17 mouse cellular contexts compared by ENCODE assay signal in genomic region chr2:131846811-131847210, GRCm38 (mm10). TPM values are rescaled to one million over a fixed set of nuclear protein-coding genes. Genes with fewer than 3 reads are reported as not detected.
DNase-seq lines count a peak whose midpoint lies in the region; ATAC-seq and TF ChIP-seq lines count a peak whose summit lies in the region.
"Had no signal": no experiment of that assay in that cellular context is flagged by ENCODE, and none has a peak within 500 bp of the region (broad histone marks: within the 10 kb centered on the region; RNA-seq: fewer than 3 reads in every experiment).

No protein-coding gene starts in this region.

- TF ChIP-seq CTCF in ES-Bruce4 (IDR thresholded peaks at IDR 0.05; ENCODE audit: low read depth, low read length) (no peak), MEL (IDR thresholded peaks at IDR 0.05 in 2 of 3, conservative IDR thresholded peaks at IDR 0.05 in 1 of 3; ENCODE audit: control insufficient read depth in 1 of 3, insufficient read depth in 1 of 3, low read depth in 2 of 3, low read length in 3 of 3, poor library complexity in 1 of 3, severe bottlenecking in 1 of 3) (no peak)
- TF ChIP-seq CTCF in forebrain, postnatal 0 days (IDR thresholded peaks at IDR 0.05; ENCODE audit: low read depth): no peak

- no peaks in the 10 kb centered on the region for H3K36me3 ChIP-seq in ES-Bruce4 (ENCODE audit: control insufficient read depth, insufficient read depth, low read length, poor library complexity, severe bottlenecking)
- peaks cover 0 to 18% of the 10 kb centered on the region in 2 experiments; a peak in 2 of 4 replicates for H3K36me3 ChIP-seq in MEL (ENCODE audit: control insufficient read depth in 1 of 2, insufficient read depth in 2 of 2, low read length in 2 of 2)
- H3K36me3 ChIP-seq in forebrain, postnatal 0 days (ENCODE audit: insufficient read depth): no peaks in the 10 kb centered on the region
- no peaks in the 10 kb centered on the region for H3K36me3 ChIP-seq in midbrain, embryonic 11.5 days (ENCODE audit: control insufficient read depth, insufficient read depth, low read length)
- H3K36me3 ChIP-seq: liver, embryonic 12.5 days had no signal

- ATAC-seq in forebrain, postnatal 0 days: no peak
- no peak for ATAC-seq in midbrain, embryonic 11.5 days (ENCODE audit: low FRiP score)
- no peak for ATAC-seq in erythroblast, adult 5-6 weeks (replicated peaks; ENCODE audit: low FRiP score, poor library complexity, severe bottlenecking)
- ATAC-seq in inflammation-experienced regulatory T-cells, adult 6 months: no peak

- no peaks in the 10 kb centered on the region for H3K79me2 ChIP-seq in MEL (ENCODE audit: control insufficient read depth, insufficient read depth, low read length, poor library complexity)

- TF ChIP-seq EP300 in ES-Bruce4 (IDR thresholded peaks at IDR 0.05; ENCODE audit: insufficient read depth, low read depth, low read length): no peak
- no peak for TF ChIP-seq EP300 in MEL (IDR thresholded peaks at IDR 0.05; ENCODE audit: low read depth in 1 of 2, low read length in 2 of 2)

- H3K9me3 ChIP-seq in ES-Bruce4 (replicated peaks; ENCODE audit: control insufficient read depth, insufficient read depth, low read length, poor library complexity, severe bottlenecking) (no peaks in the 10 kb centered on the region), MEL (replicated peaks; ENCODE audit: insufficient read depth, low read length) (no peaks in the 10 kb centered on the region)
- H3K9me3 ChIP-seq in forebrain, postnatal 0 days (ENCODE audit: low read length): no peaks in the 10 kb centered on the region
- no peaks in the 10 kb centered on the region for H3K9me3 ChIP-seq in midbrain, embryonic 11.5 days (ENCODE audit: control insufficient read depth, low read length)
- H3K9me3 ChIP-seq: liver, embryonic 12.5 days; megakaryocyte, embryonic 14.5 days had no signal

- H3K4me1 ChIP-seq in ES-Bruce4 (ENCODE audit: control insufficient read depth, insufficient read depth, low read length) (peaks cover 5% of the 10 kb centered on the region), MEL (ENCODE audit: control insufficient read depth in 1 of 2, insufficient read depth in 2 of 2, low read length in 2 of 2) (peaks cover 16 to 21% of the 10 kb centered on the region in 2 experiments)
- peaks cover 21% of the 10 kb centered on the region for H3K4me1 ChIP-seq in forebrain, postnatal 0 days (ENCODE audit: insufficient read depth)
- H3K4me1 ChIP-seq in midbrain, embryonic 11.5 days (ENCODE audit: control insufficient read depth, insufficient read depth, low read length): peaks cover 8% of the 10 kb centered on the region

- no peak for DNase-seq in MEL (ENCODE audit: low read depth, low spot score)
- no peak for DNase-seq in forebrain, postnatal 0 days
- DNase-seq in midbrain, embryonic 11.5 days (ENCODE audit: low spot score, missing footprints): peak; percentile 85
- no peak for DNase-seq in cerebellum, postnatal 10 days
- DNase-seq in spleen, adult 18-20 months: no peak
- DNase-seq: cerebellum, adult 11-12 months; gastrocnemius, adult 2 months; kidney, adult 8-10 months had no signal

- no peak for TF ChIP-seq POLR2A in ES-Bruce4 (IDR thresholded peaks at IDR 0.05; ENCODE audit: insufficient read depth, low read length)
- no peak for TF ChIP-seq POLR2A in MEL (IDR thresholded peaks at IDR 0.05; ENCODE audit: control insufficient read depth in 1 of 2, insufficient read depth in 1 of 2, low read depth in 1 of 2, low read length in 2 of 2, poor library complexity in 1 of 2)

- WGBS in forebrain, postnatal 0 days: 26% methylated on average over 2 of the region's 2 CpGs
- 39% methylated on average over 2 of the region's 2 CpGs for WGBS in midbrain, embryonic 11.5 days

- H3K27ac ChIP-seq in ES-Bruce4 (ENCODE audit: insufficient read depth, low read length): peak overlapping the region; percentile 49; the same call in 1 of the 2 replicates
- no peak overlapping the region for H3K27ac ChIP-seq in MEL (ENCODE audit: control insufficient read depth, low read depth, low read length)
- H3K27ac ChIP-seq in forebrain, postnatal 0 days (ENCODE audit: low read depth, low read length): peak overlapping the region; percentile 87
- H3K27ac ChIP-seq in midbrain, embryonic 11.5 days (ENCODE audit: low read depth, low read length): peak overlapping the region; percentile 57
- H3K27ac ChIP-seq: gastrocnemius, adult 2 months; heart, adult 2 months; liver, embryonic 12.5 days had no signal

- H3K9ac ChIP-seq in ES-Bruce4 (ENCODE audit: low read depth, poor library complexity, severe bottlenecking) (no peak overlapping the region), MEL (ENCODE audit: control insufficient read depth, low read depth, low read length, poor library complexity, severe bottlenecking) (no peak overlapping the region)
- H3K9ac ChIP-seq in forebrain, postnatal 0 days: no peak overlapping the region
- H3K9ac ChIP-seq in midbrain, embryonic 11.5 days (ENCODE audit: low read length): no peak overlapping the region
- H3K9ac ChIP-seq: liver, embryonic 12.5 days had no signal

- no peak for TF ChIP-seq RAD21 in MEL (IDR thresholded peaks at IDR 0.05; ENCODE audit: low read depth, low read length)

- H3K27me3 ChIP-seq in ES-Bruce4 (ENCODE audit: control insufficient read depth, insufficient read depth, low read length, poor library complexity, severe bottlenecking) (no peaks in the 10 kb centered on the region), MEL (ENCODE audit: control insufficient read depth in 1 of 2, insufficient read depth in 2 of 2, low read length in 2 of 2) (no peaks in the 10 kb centered on the region)
- no peaks in the 10 kb centered on the region for H3K27me3 ChIP-seq in forebrain, postnatal 0 days (ENCODE audit: insufficient read depth, low read length)
- H3K27me3 ChIP-seq in midbrain, embryonic 11.5 days (ENCODE audit: control insufficient read depth, insufficient read depth, low read length): no peaks in the 10 kb centered on the region

- peak overlapping the region; percentile 28; the same call in 1 of the 2 replicates for H3K4me2 ChIP-seq in forebrain, postnatal 0 days (ENCODE audit: low read depth)
- H3K4me2 ChIP-seq in midbrain, embryonic 11.5 days: no peak overlapping the region

- no peak overlapping the region for H3K4me3 ChIP-seq in ES-Bruce4 (ENCODE audit: low read depth, low read length)
- H3K4me3 ChIP-seq in MEL (ENCODE audit: control insufficient read depth in 1 of 2, insufficient read depth in 1 of 2, low read depth in 2 of 2, low read length in 2 of 2): no peak overlapping the region
- H3K4me3 ChIP-seq in forebrain, postnatal 0 days (ENCODE audit: low read depth, low read length): no peak overlapping the region
- H3K4me3 ChIP-seq in midbrain, embryonic 11.5 days (ENCODE audit: low read depth, low read length): no peak overlapping the region
- H3K4me3 ChIP-seq: gastrocnemius, adult 2 months; heart, adult 2 months; liver, embryonic 12.5 days had no signal

TF ChIP-seq in MEL, 35 proteins besides CTCF, POLR2A, EP300 and RAD21:
- TF ChIP-seq GATA1 (IDR thresholded peaks at IDR 0.05; ENCODE audit: low read depth, low read length): 0 out of 2 replicates have a peak, but pooled peaks have one; percentile 14
- no peak for TF ChIP-seq SMC3 (IDR thresholded peaks at IDR 0.05; ENCODE audit: low read depth, low read length)

RNA-seq across cellular contexts. Expression of gene Erv3, which starts 12.7 kb away (rescaled TPM):
- 0.32 and 0.46 TPM in 2 replicates for polyA plus RNA-seq in ES-Bruce4 (2011; ENCODE audit: insufficient read depth, insufficient read length, low read depth, missing spikeins)
- total RNA-seq in MEL (2012; rRNA removed): 0.23 and 0.62 TPM in 2 replicates
- under 1 TPM in 1 of 2 experiments, not detected in 1; 0.36 TPM for polyA plus RNA-seq in MEL (2012; ENCODE audit: insufficient read depth in 1 of 2, insufficient read length in 2 of 2, low read depth in 1 of 2, low replicate concordance in 2 of 2, missing spikeins in 1 of 2)
- not detected in 2 replicates for total RNA-seq in forebrain, postnatal 0 days (2014; rRNA removed)
- 0.06 TPM in 1 of 2 replicates, not detected in the other for polyA plus RNA-seq in forebrain, postnatal 0 days (2015; fragmentation: Nextera tagmentation; extraction: Ambion mirVana)
- not detected in 2 replicates for polyA plus RNA-seq in midbrain, embryonic 11.5 days (2014; fragmentation: Nextera tagmentation; extraction: Ambion mirVana)
- not detected in 2 replicates for total RNA-seq in erythroblast, adult 5-6 weeks (2015; ENCODE audit: low replicate concordance)
- total RNA-seq in erythroblast, adult 5-6 weeks (2017; ENCODE audit: low replicate concordance): not detected in 2 replicates
- polyA plus RNA-seq in inflammation-experienced regulatory T-cells, adult 6 months (2017; shearing (Covaris generic)): not detected
- total RNA-seq: adrenal gland, postnatal 4 days; gastrocnemius, adult 2 months; heart, adult 2 months; heart, postnatal 4 days had no signal
- polyA plus RNA-seq: heart, adult 2 months; liver, embryonic 12.5 days; stomach, embryonic 14.5 days had no signal
